Mouse (Mus musculus): ENCODE results near the gene Gpx2. TPM values are rescaled to one million over a fixed set of nuclear protein-coding genes. Genes with fewer than 3 reads are reported as not detected.

Gpx2 gene
- polyA plus RNA-seq, 1 experiment: 6.3 TPM

GRCm38 (mm10) chr12:76778305-76779083, 16.9 kb downstream of the Gpx2 start:
- H3K36me3 ChIP-seq (ENCODE audit: control insufficient read depth, insufficient read depth, low read length): peaks cover 10% of the 10 kb centered on the region
- peaks cover 10% of the 10 kb centered on the region for H3K4me1 ChIP-seq (replicated peaks; ENCODE audit: control insufficient read depth, insufficient read depth, low read length)
- WGBS: 43% methylated on average over 10 of the region's 10 CpGs
- H3K27ac ChIP-seq (ENCODE audit: control insufficient read depth, insufficient read depth, low read length): peak overlapping the region; percentile 99
- H3K27me3 ChIP-seq (ENCODE audit: control insufficient read depth, insufficient read depth, low read length): no peaks in the 10 kb centered on the region
- DNase-seq: peak; percentile 28
- peak overlapping the region; percentile 28 for H3K4me3 ChIP-seq (ENCODE audit: control insufficient read depth, insufficient read depth, low read length)
- TF ChIP-seq POLR2A (IDR thresholded peaks at IDR 0.05; ENCODE audit: control insufficient read depth, extremely low read depth, insufficient read depth, low read length, poor library complexity) (no peak), CTCF (IDR thresholded peaks at IDR 0.05; ENCODE audit: borderline replicate concordance, control insufficient read depth, extremely low read depth, insufficient read depth, low read length, poor library complexity) (no peak)

GRCm38 (mm10) chr12:76777845-76778244, 17.5 kb downstream of the Gpx2 start:
- Histone ChIP-seq H3K27ac (ENCODE audit: control insufficient read depth, insufficient read depth, low read length) (peak overlapping the region; percentile 60; the same call in 1 of the 2 replicates), H3K4me1 (replicated peaks; ENCODE audit: control insufficient read depth, insufficient read depth, low read length) (peaks cover 10% of the 10 kb centered on the region), H3K4me3 (ENCODE audit: control insufficient read depth, insufficient read depth, low read length) (no peak overlapping the region), H3K36me3 (ENCODE audit: control insufficient read depth, insufficient read depth, low read length) (peaks cover 10% of the 10 kb centered on the region), H3K27me3 (ENCODE audit: control insufficient read depth, insufficient read depth, low read length) (no peaks in the 10 kb centered on the region)
- no peak for DNase-seq
- TF ChIP-seq CTCF (IDR thresholded peaks at IDR 0.05; ENCODE audit: borderline replicate concordance, control insufficient read depth, extremely low read depth, insufficient read depth, low read length, poor library complexity) (no peak), POLR2A (IDR thresholded peaks at IDR 0.05; ENCODE audit: control insufficient read depth, extremely low read depth, insufficient read depth, low read length, poor library complexity) (no peak)

DNA sequence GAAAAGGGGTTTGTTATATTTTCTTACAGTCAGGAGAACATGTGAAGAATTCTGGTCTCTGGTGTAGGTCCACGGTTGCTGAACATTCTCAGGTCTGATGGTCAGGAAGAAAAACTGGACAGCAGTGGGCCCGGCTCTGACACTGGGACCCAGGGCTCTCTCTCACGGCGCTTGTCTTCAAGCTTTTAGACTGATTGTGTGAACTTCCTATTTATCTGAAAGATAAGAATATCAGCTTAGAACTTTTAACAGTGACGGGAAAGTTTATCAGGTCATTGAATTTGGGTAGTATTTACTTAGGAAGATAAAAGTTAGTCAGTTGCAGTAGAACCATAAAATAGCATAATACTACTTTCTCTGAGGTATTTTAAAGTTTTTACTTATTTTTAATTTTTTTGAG, 18.5 kb downstream of the Gpx2 start:
- Histone ChIP-seq H3K4me3 (ENCODE audit: control insufficient read depth, insufficient read depth, low read length) (no peak overlapping the region), H3K27ac (ENCODE audit: control insufficient read depth, insufficient read depth, low read length) (no peak overlapping the region), H3K36me3 (ENCODE audit: control insufficient read depth, insufficient read depth, low read length) (peaks cover 10% of the 10 kb centered on the region), H3K27me3 (ENCODE audit: control insufficient read depth, insufficient read depth, low read length) (no peaks in the 10 kb centered on the region), H3K4me1 (replicated peaks; ENCODE audit: control insufficient read depth, insufficient read depth, low read length) (peaks cover 10% of the 10 kb centered on the region)
- DNase-seq: no peak
- WGBS: 98% methylated on average over 5 of the region's 5 CpGs
- no peak for TF ChIP-seq POLR2A (IDR thresholded peaks at IDR 0.05; ENCODE audit: control insufficient read depth, extremely low read depth, insufficient read depth, low read length, poor library complexity)
- no peak for TF ChIP-seq CTCF (IDR thresholded peaks at IDR 0.05; ENCODE audit: borderline replicate concordance, control insufficient read depth, extremely low read depth, insufficient read depth, low read length, poor library complexity)

DNA sequence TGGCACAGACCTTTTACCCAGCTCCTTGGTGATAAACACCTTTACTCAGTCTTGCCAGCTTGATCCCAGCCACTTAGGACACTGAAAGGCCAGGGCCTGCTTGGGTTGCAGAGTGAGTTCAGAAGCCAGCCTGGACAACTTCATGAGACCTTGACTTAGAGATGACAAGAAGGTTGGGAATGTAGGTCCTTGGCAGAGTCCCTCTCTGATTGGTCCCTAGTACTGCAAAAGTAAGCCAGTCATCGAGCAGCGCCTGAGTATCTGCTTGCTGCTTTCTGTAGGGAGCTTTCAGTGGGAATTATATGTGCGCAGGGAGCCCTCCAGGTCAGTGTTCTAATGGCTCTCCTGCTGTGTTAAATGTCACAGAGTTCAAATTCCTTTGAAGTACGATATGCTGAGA, 20.2 kb downstream of the Gpx2 start:
- TF ChIP-seq CTCF (IDR thresholded peaks at IDR 0.05; ENCODE audit: borderline replicate concordance, control insufficient read depth, extremely low read depth, insufficient read depth, low read length, poor library complexity): no peak
- TF ChIP-seq POLR2A (IDR thresholded peaks at IDR 0.05; ENCODE audit: control insufficient read depth, extremely low read depth, insufficient read depth, low read length, poor library complexity): no peak
- H3K27me3 ChIP-seq (ENCODE audit: control insufficient read depth, insufficient read depth, low read length): no peaks in the 10 kb centered on the region
- H3K27ac ChIP-seq (ENCODE audit: control insufficient read depth, insufficient read depth, low read length): 0 out of 2 replicates have a peak overlapping the region, but pooled peaks have one; percentile 17
- H3K4me1 ChIP-seq (replicated peaks; ENCODE audit: control insufficient read depth, insufficient read depth, low read length): peaks cover 10% of the 10 kb centered on the region
- DNase-seq: no peak
- no peak overlapping the region for H3K4me3 ChIP-seq (ENCODE audit: control insufficient read depth, insufficient read depth, low read length)
- peaks cover 10% of the 10 kb centered on the region for H3K36me3 ChIP-seq (ENCODE audit: control insufficient read depth, insufficient read depth, low read length)
- WGBS: 92% methylated on average over 4 of the region's 4 CpGs

DNA sequence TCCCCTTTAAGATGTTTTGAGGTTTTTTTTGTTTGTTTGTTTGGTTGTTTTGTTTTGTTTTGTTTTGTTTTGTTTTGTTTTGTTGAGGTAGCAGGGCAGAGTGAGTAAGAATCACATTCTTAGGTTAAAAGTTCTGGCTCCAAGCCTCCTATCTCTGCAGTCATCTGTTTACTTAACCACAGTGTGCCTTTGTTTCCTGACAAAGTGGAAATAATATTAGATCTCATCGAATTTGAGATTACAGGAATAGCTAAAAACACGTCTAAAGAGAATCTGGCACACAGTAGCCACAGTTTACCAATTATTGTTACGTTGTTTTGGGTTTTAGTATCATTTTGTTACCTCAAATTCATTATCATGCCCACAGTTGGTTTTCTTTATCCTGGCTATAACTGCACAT, 20.7 kb downstream of the Gpx2 start:
- no peaks in the 10 kb centered on the region for H3K27me3 ChIP-seq (ENCODE audit: control insufficient read depth, insufficient read depth, low read length)
- H3K4me3 ChIP-seq (ENCODE audit: control insufficient read depth, insufficient read depth, low read length): no peak overlapping the region
- peaks cover 10% of the 10 kb centered on the region for H3K4me1 ChIP-seq (replicated peaks; ENCODE audit: control insufficient read depth, insufficient read depth, low read length)
- no peak overlapping the region for H3K27ac ChIP-seq (ENCODE audit: control insufficient read depth, insufficient read depth, low read length)
- no peak for TF ChIP-seq POLR2A (IDR thresholded peaks at IDR 0.05; ENCODE audit: control insufficient read depth, extremely low read depth, insufficient read depth, low read length, poor library complexity)
- DNase-seq: no peak
- peaks cover 10% of the 10 kb centered on the region for H3K36me3 ChIP-seq (ENCODE audit: control insufficient read depth, insufficient read depth, low read length)
- 31% methylated on average over 3 of the region's 3 CpGs for WGBS

DNA sequence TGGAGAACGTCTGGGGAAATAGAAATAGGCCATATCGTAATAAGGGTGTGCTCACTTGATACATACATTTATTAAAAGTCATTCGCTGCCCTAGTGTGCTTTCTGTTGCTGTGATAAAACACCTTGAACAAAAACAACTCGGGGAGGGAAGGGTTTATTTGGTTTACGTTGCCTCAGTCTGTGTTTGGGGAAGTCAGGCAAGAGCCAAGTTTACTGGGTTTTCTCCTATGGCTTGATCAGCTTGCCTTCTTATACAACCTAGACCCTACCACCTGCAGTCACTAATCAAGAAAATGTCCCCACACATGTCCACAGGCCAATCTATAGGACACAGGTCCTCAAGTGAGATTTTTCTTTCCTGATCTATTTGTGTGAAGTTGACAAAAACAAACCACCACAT, 23.8 kb downstream of the Gpx2 start:
- Histone ChIP-seq H3K36me3 (ENCODE audit: control insufficient read depth, insufficient read depth, low read length) (peaks cover 10% of the 10 kb centered on the region), H3K27me3 (ENCODE audit: control insufficient read depth, insufficient read depth, low read length) (no peaks in the 10 kb centered on the region), H3K27ac (ENCODE audit: control insufficient read depth, insufficient read depth, low read length) (no peak overlapping the region), H3K4me1 (replicated peaks; ENCODE audit: control insufficient read depth, insufficient read depth, low read length) (peaks cover 3% of the 10 kb centered on the region), H3K4me3 (ENCODE audit: control insufficient read depth, insufficient read depth, low read length) (no peak overlapping the region)
- TF ChIP-seq CTCF (IDR thresholded peaks at IDR 0.05; ENCODE audit: borderline replicate concordance, control insufficient read depth, extremely low read depth, insufficient read depth, low read length, poor library complexity) (no peak), POLR2A (IDR thresholded peaks at IDR 0.05; ENCODE audit: control insufficient read depth, extremely low read depth, insufficient read depth, low read length, poor library complexity) (no peak)
- 95% methylated on average over 5 of the region's 5 CpGs for WGBS
- no peak for DNase-seq

Measured in thymus, adult 2 months (tissue).